ENCODE assay signal across 8 mouse cellular contexts in genomic region chr9:40781726-40782581, GRCm38 (mm10). TPM values are rescaled to one million over a fixed set of nuclear protein-coding genes. Genes with fewer than 3 reads are reported as not detected.
A peak's percentile ranks its signal among the peaks of the same experiment; 100 is the strongest.
DNase-seq lines count a peak whose midpoint lies in the region; ATAC-seq and TF ChIP-seq lines count a peak whose summit lies in the region.

No protein-coding gene starts in this region.

- H3K27me3 ChIP-seq in forebrain, postnatal 0 days (ENCODE audit: insufficient read depth, low read length): no peaks in the 10 kb centered on the region
- H3K27me3 ChIP-seq in hindbrain, embryonic 14.5 days (ENCODE audit: control insufficient read depth, insufficient read depth, low read length): no peaks in the 10 kb centered on the region
- H3K27me3 ChIP-seq in liver, embryonic 11.5 days (replicated peaks; ENCODE audit: control insufficient read depth, insufficient read depth, low read length): peaks cover 3% of the 10 kb centered on the region; the same call in 1 of the 2 replicates
- H3K27me3 ChIP-seq in midbrain, postnatal 0 days (ENCODE audit: insufficient read depth, low read length): no peaks in the 10 kb centered on the region

- no peak overlapping the region for H3K27ac ChIP-seq in forebrain, postnatal 0 days (ENCODE audit: low read depth, low read length)
- 0 out of 2 replicates have a peak overlapping the region, but pooled peaks have one; percentile 14 for H3K27ac ChIP-seq in hindbrain, embryonic 14.5 days
- peak overlapping the region; percentile 2; the same call in 1 of the 2 replicates for H3K27ac ChIP-seq in liver, embryonic 11.5 days (ENCODE audit: low read depth, low read length)
- no peak overlapping the region for H3K27ac ChIP-seq in midbrain, postnatal 0 days (ENCODE audit: low read depth, low read length)

- no peak overlapping the region for H3K4me3 ChIP-seq in forebrain, postnatal 0 days (ENCODE audit: low read depth, low read length)
- H3K4me3 ChIP-seq in hindbrain, embryonic 14.5 days (replicated peaks; ENCODE audit: low read length): no peak overlapping the region
- peak overlapping the region; percentile 31; the same call in 1 of the 2 replicates for H3K4me3 ChIP-seq in liver, embryonic 11.5 days (ENCODE audit: low read depth, low read length)
- no peak overlapping the region for H3K4me3 ChIP-seq in midbrain, postnatal 0 days (ENCODE audit: low read depth, low read length)

- H3K36me3 ChIP-seq in forebrain, postnatal 0 days (ENCODE audit: insufficient read depth): peaks cover 6% of the 10 kb centered on the region
- peaks cover 17% of the 10 kb centered on the region for H3K36me3 ChIP-seq in hindbrain, embryonic 14.5 days (replicated peaks; ENCODE audit: control insufficient read depth, insufficient read depth)
- no peaks in the 10 kb centered on the region for H3K36me3 ChIP-seq in liver, embryonic 11.5 days (ENCODE audit: control insufficient read depth, insufficient read depth, low read length)
- H3K36me3 ChIP-seq in midbrain, postnatal 0 days (ENCODE audit: insufficient read depth, low read length): peaks cover 4% of the 10 kb centered on the region; the same call in 1 of the 2 replicates

- no peak for ATAC-seq in forebrain, postnatal 0 days
- ATAC-seq in hindbrain, embryonic 14.5 days (ENCODE audit: low FRiP score): no peak
- ATAC-seq in liver, embryonic 11.5 days (replicated peaks; ENCODE audit: low FRiP score): peak; percentile 30; the same call in 1 of the 2 replicates
- ATAC-seq in midbrain, postnatal 0 days (ENCODE audit: low FRiP score): no peak

- peaks cover 6% of the 10 kb centered on the region; the same call in 1 of the 2 replicates for H3K4me1 ChIP-seq in forebrain, postnatal 0 days (ENCODE audit: insufficient read depth)
- peaks cover 21% of the 10 kb centered on the region for H3K4me1 ChIP-seq in hindbrain, embryonic 14.5 days (replicated peaks; ENCODE audit: control insufficient read depth, insufficient read depth, low read length)
- peaks cover 7% of the 10 kb centered on the region; the same call in 1 of the 2 replicates for H3K4me1 ChIP-seq in liver, embryonic 11.5 days (replicated peaks; ENCODE audit: control insufficient read depth, insufficient read depth, low read length)
- H3K4me1 ChIP-seq in midbrain, postnatal 0 days (ENCODE audit: insufficient read depth, low read length): 0 out of 2 replicates have a peak, but pooled peaks cover 9% of the 10 kb centered on the region

- H3K9ac ChIP-seq in forebrain, postnatal 0 days: no peak overlapping the region
- H3K9ac ChIP-seq in hindbrain, embryonic 14.5 days: no peak overlapping the region
- H3K9ac ChIP-seq in liver, embryonic 11.5 days (ENCODE audit: low read depth, low read length): no peak overlapping the region
- H3K9ac ChIP-seq in midbrain, postnatal 0 days (replicated peaks; ENCODE audit: low read length, poor library complexity, severe bottlenecking): 0 out of 2 replicates have a peak overlapping the region, but pooled peaks have one; percentile 13

- H3K4me2 ChIP-seq in forebrain, postnatal 0 days (ENCODE audit: low read depth): peak overlapping the region; percentile 8; the same call in 1 of the 2 replicates
- no peak overlapping the region; the same call in 1 of the 2 replicates for H3K4me2 ChIP-seq in hindbrain, embryonic 14.5 days (replicated peaks)
- H3K4me2 ChIP-seq in liver, embryonic 11.5 days: peak overlapping the region; percentile 67
- H3K4me2 ChIP-seq in midbrain, postnatal 0 days (ENCODE audit: low read depth, low read length, poor library complexity, severe bottlenecking): no peak overlapping the region

- TF ChIP-seq CTCF in forebrain, postnatal 0 days (IDR thresholded peaks at IDR 0.05; ENCODE audit: low read depth): no peak
- no peak for TF ChIP-seq CTCF in midbrain, postnatal 0 days (IDR thresholded peaks at IDR 0.05)

- 35% methylated on average over 26 of the region's 26 CpGs for WGBS in forebrain, postnatal 0 days
- 40% methylated on average over 26 of the region's 26 CpGs for WGBS in hindbrain, embryonic 14.5 days
- WGBS in liver, embryonic 11.5 days: 20% methylated on average over 26 of the region's 26 CpGs
- WGBS in midbrain, postnatal 0 days: 40% methylated on average over 26 of the region's 26 CpGs

- peak; percentile 42 to 44 for DNase-seq in urinary bladder, adult 18-20 months (ENCODE audit: low spot score in 2 of 2)
- DNase-seq in urinary bladder, postnatal 10 days (ENCODE audit: low spot score): no peak
- DNase-seq in forebrain, postnatal 0 days: no peak
- no peak for DNase-seq in hindbrain, embryonic 14.5 days (ENCODE audit: low spot score)
- no peak for DNase-seq in liver, embryonic 11.5 days (ENCODE audit: low spot score)
- DNase-seq in midbrain, postnatal 0 days (ENCODE audit: low spot score): no peak
- DNase-seq in frontal cortex, adult 2 months (ENCODE audit: extremely low spot score in 1 of 2, low spot score in 1 of 2): no peak
- DNase-seq in embryo, embryonic 9.5 days (ENCODE audit: extremely low spot score): no peak

- H3K9me3 ChIP-seq in forebrain, postnatal 0 days (ENCODE audit: low read length): no peaks in the 10 kb centered on the region
- H3K9me3 ChIP-seq in hindbrain, embryonic 14.5 days (ENCODE audit: control insufficient read depth, low read length): no peaks in the 10 kb centered on the region
- H3K9me3 ChIP-seq in liver, embryonic 11.5 days (ENCODE audit: control insufficient read depth, low read length): no peaks in the 10 kb centered on the region
- no peaks in the 10 kb centered on the region for H3K9me3 ChIP-seq in midbrain, postnatal 0 days (ENCODE audit: low read length)

RNA-seq across cellular contexts. Expression of gene Hspa8, which starts 18.8 kb away (rescaled TPM):
- 3,364 and 4,241 TPM in 2 replicates for total RNA-seq in forebrain, postnatal 0 days (2014; rRNA removed)
- polyA plus RNA-seq in forebrain, postnatal 0 days (2015; fragmentation: Nextera tagmentation; extraction: Ambion mirVana): 2,287 and 2,372 TPM in 2 replicates
- polyA plus RNA-seq in hindbrain, embryonic 14.5 days (2014; fragmentation: Nextera tagmentation; extraction: Ambion mirVana): 2,885 and 3,458 TPM in 2 replicates
- 3,603 and 3,888 TPM in 2 replicates for polyA plus RNA-seq in liver, embryonic 11.5 days (2014; fragmentation: Nextera tagmentation; extraction: Ambion mirVana)
- total RNA-seq in midbrain, postnatal 0 days (2014; rRNA removed): 3,665 and 4,346 TPM in 2 replicates
- polyA plus RNA-seq in midbrain, postnatal 0 days (2015; fragmentation: Nextera tagmentation; extraction: Ambion mirVana): 2,467 and 2,499 TPM in 2 replicates
- polyA plus RNA-seq in frontal cortex, adult 2 months (2012; rRNA removed): 1,947 and 2,084 TPM in 2 replicates

Comparison
In these comparisons a context has a peak if more than half of its experiments do, and no peak if none do; other contexts are left out.
1. DNase-seq: peak in urinary bladder, adult 18-20 months (2 of 2); none in urinary bladder, postnatal 10 days (single experiment), forebrain, postnatal 0 days (single experiment), hindbrain, embryonic 14.5 days (single experiment), liver, embryonic 11.5 days (single experiment), midbrain, postnatal 0 days (single experiment), frontal cortex, adult 2 months (0 of 2) and embryo, embryonic 9.5 days (single experiment).
2. H3K27ac ChIP-seq: peak in hindbrain, embryonic 14.5 days (single experiment) and liver, embryonic 11.5 days (single experiment); none in forebrain, postnatal 0 days (single experiment) and midbrain, postnatal 0 days (single experiment).
3. H3K4me2 ChIP-seq: peak in forebrain, postnatal 0 days (single experiment) and liver, embryonic 11.5 days (single experiment); none in hindbrain, embryonic 14.5 days (single experiment) and midbrain, postnatal 0 days (single experiment).